Mouse (Mus musculus) lung, embryonic 16.5 days (tissue): ENCODE measurements around the gene Acot8. TPM values are rescaled to one million over a fixed set of nuclear protein-coding genes. Genes with fewer than 3 reads are reported as not detected.

Source experiments
- ATAC-seq: fragments of 200-750 bp; cut with Nextera tagmentation; 2 replicates; pipeline ENCODE4 v1.8.0; 2017; ENCODE audit warnings: low read depth, mild to moderate bottlenecking, moderate library complexity
- H3K27ac ChIP-seq: fragments of 300-500 bp; sonication (generic); 2 replicates; pipeline ENCODE4 v1.5.1; 2014; ENCODE audit warnings: mild to moderate bottlenecking, control low read depth, low read length
- H3K27me3 ChIP-seq: fragments of 300-500 bp; sonication (generic); 2 replicates; pipeline ENCODE4 v1.6.1; 2014; ENCODE audit warnings: low read depth, low read length, mixed read lengths; ENCODE audit not compliant: control insufficient read depth, insufficient read depth
- H3K36me3 ChIP-seq: fragments of 300-500 bp; sonication (generic); 2 replicates; pipeline ENCODE4 v1.6.1; 2014; ENCODE audit warnings: low read length; ENCODE audit not compliant: control insufficient read depth, insufficient read depth
- H3K4me1 ChIP-seq: fragments of 300-500 bp; sonication (generic); replicated peaks from 2 replicates; pipeline ENCODE4 v1.6.1; 2014; ENCODE audit warnings: low read length, mixed read lengths; ENCODE audit not compliant: control insufficient read depth, insufficient read depth
- H3K4me2 ChIP-seq: fragments of 300-500 bp; sonication (generic); 2 replicates; pipeline ENCODE4 v1.6.1; 2014; ENCODE audit warnings: low read depth, low read length, control low read depth
- H3K4me3 ChIP-seq: fragments of 300-500 bp; sonication (generic); 2 replicates; pipeline ENCODE4 v1.5.1; 2014; ENCODE audit warnings: mild to moderate bottlenecking, low read length, control low read depth
- H3K9ac ChIP-seq: fragments of 300-500 bp; sonication (generic); 2 replicates; pipeline ENCODE4 v1.6.1; 2014; ENCODE audit warnings: low read length, control low read depth
- H3K9me3 ChIP-seq: fragments of 300-500 bp; sonication (generic); 2 replicates; pipeline ENCODE4 v1.6.1; 2016; ENCODE audit warnings: low read length; ENCODE audit not compliant: control insufficient read depth
- WGBS: fragments of 180-500 bp; shearing (Covaris S2); extraction: QIAGEN DNeasy Blood & Tissue Kit; methylation state at CpG from one replicate; pipeline ENCODE4 v1.1.7; 2014; 5-methylcytosine and 5-hydroxymethylcytosine counted together
- polyA plus RNA-seq: library from polyadenylated mRNA; unstranded; fragments of >200 nt; fragmentation: Nextera tagmentation; extraction: Ambion mirVana; gene quantifications from 2 replicates; pipeline ENCODE4 v1.2.1, GENCODE M21; 2015

Gene Acot8
- polyA plus RNA-seq: 21.9 and 24.5 TPM in 2 replicates

DNA sequence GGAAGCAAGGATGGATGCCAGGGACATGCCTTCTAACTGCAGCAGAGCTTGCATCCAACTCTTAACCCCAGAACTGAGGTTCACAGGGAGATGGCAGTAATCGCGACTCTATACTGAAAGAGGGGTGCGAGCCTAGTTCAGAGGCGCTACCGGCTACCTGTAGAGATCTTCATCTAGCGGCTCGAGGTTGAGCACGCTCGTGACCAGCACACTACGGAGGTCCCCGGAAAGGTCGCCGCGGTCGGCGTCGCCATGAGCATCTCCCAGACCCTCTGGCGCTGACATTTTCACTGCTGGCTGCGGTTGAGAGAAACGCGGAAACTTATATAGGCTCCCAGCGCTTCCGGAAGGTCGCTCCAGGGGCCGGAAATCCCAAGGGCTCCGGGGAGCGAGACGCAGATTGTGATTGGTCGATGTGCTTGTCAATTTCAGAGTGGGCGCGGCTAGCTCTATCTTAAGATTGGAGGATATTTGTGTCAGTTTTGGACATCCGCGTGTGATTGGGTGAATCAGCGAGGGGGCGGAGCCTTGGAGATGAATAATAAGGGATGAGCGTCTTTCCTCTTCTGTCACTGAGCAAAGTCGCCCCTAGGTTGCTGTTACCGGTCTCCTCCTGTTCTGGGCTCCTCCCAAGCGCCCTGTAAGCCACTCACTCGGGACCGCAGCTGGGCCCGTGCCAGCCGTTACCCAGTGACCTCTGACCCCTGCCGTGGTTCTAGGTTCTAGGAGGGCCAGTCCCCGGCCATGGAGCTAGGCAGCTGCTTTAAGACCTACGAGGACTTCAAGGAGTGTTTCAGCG, at the start of gene Acot8, which contains the start of gene Zswim3:
Gene Acot8, minus strand, starts transcription at position 350 of the 799 bp plus-strand sequence.
Gene Zswim3, plus strand, starts transcription at position 566 of the 799 bp plus-strand sequence.
- WGBS: under 1% methylated on average over 47 of the region's 47 CpGs
- H3K4me3 ChIP-seq: peak within 1 kb of the TSS; percentile 88
- ATAC-seq: peak; percentile 98
- H3K9ac ChIP-seq: peak within 1 kb of the TSS; percentile 86
- H3K4me1 ChIP-seq: peaks cover 12% of the 10 kb centered on the region
- peak within 1 kb of the TSS; percentile 80 for H3K27ac ChIP-seq
- H3K9me3 ChIP-seq: no peaks in the 10 kb centered on the region
- H3K4me2 ChIP-seq: peak within 1 kb of the TSS; percentile 77
- no peaks in the 10 kb centered on the region for H3K27me3 ChIP-seq
- peaks cover 7% of the 10 kb centered on the region for H3K36me3 ChIP-seq

- H3K36me3 ChIP-seq: peaks cover 17% of the 10 kb centered on the region
- H3K9me3 ChIP-seq: 0 out of 2 replicates have a peak, but pooled peaks cover 2% of the 10 kb centered on the region
- no peaks in the 10 kb centered on the region for H3K27me3 ChIP-seq
- H3K27ac ChIP-seq: no peak overlapping the region
- no peak overlapping the region for H3K4me2 ChIP-seq
- 56% methylated on average over 8 of the region's 8 CpGs for WGBS
- no peak overlapping the region for H3K4me3 ChIP-seq
- H3K4me1 ChIP-seq: peaks cover 5% of the 10 kb centered on the region
- H3K9ac ChIP-seq: no peak overlapping the region
- ATAC-seq: no peak
Observed at GRCm38 (mm10) chr2:164850061-164850460, 45.4 kb upstream of the Acot8 start.

- Histone ChIP-seq H3K4me1 (no peaks in the 10 kb centered on the region), H3K36me3 (peaks cover 10% of the 10 kb centered on the region), H3K27me3 (no peaks in the 10 kb centered on the region), H3K4me2 (no peak overlapping the region), H3K9me3 (0 out of 2 replicates have a peak, but pooled peaks cover 2% of the 10 kb centered on the region), H3K27ac (no peak overlapping the region), H3K9ac (no peak overlapping the region), H3K4me3 (no peak overlapping the region)
- ATAC-seq: no peak
- WGBS: 51% methylated on average over 3 of the region's 3 CpGs
Observed at GRCm38 (mm10) chr2:164845782-164846181, 41.1 kb upstream of the Acot8 start.

DNA sequence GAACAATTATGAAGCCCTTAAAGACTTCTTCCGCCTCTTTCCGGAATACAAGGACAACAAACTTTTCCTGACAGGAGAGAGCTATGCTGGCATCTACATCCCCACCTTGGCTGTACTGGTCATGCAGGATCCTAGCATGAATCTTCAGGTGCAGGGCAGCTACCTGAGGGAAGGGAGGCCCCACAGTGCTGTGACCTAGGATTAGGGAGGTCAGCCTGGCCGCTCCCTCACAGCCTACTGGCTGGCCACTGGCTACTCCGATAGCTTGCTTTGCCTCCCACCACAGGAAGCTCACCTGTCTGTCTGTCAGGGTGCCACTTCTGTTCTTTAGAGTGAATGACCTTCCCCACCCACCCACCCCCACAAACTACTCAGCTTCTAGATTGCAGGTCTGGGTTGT, 30.5 kb upstream of the Acot8 start:
- Histone ChIP-seq H3K4me3 (no peak overlapping the region), H3K27me3 (no peaks in the 10 kb centered on the region), H3K27ac (no peak overlapping the region), H3K9ac (no peak overlapping the region), H3K4me2 (peak overlapping the region; percentile 100; the same call in 1 of the 2 replicates), H3K4me1 (peaks cover 18% of the 10 kb centered on the region), H3K9me3 (no peaks in the 10 kb centered on the region), H3K36me3 (peaks cover 21% of the 10 kb centered on the region)
- WGBS: 92% methylated on average over 4 of the region's 4 CpGs
- no peak for ATAC-seq

GRCm38 (mm10) chr2:164834531-164834930, 29.8 kb upstream of the Acot8 start:
- ATAC-seq: no peak
- peaks cover 18% of the 10 kb centered on the region for H3K4me1 ChIP-seq
- no peaks in the 10 kb centered on the region for H3K27me3 ChIP-seq
- H3K9me3 ChIP-seq: no peaks in the 10 kb centered on the region
- 39% methylated on average over 8 of the region's 8 CpGs for WGBS
- peak overlapping the region; percentile 100 for H3K4me2 ChIP-seq
- H3K4me3 ChIP-seq: peak overlapping the region; percentile 81
- H3K9ac ChIP-seq: peak overlapping the region; percentile 85
- no peak overlapping the region for H3K27ac ChIP-seq
- H3K36me3 ChIP-seq: peaks cover 15% of the 10 kb centered on the region

GRCm38 (mm10) chr2:164833314-164833959, 28.8 kb upstream of the Acot8 start, which contains the start of gene Neurl2:
TSS of gene Neurl2 (minus strand) at chr2:164833456.
- Histone ChIP-seq H3K9me3 (no peaks in the 10 kb centered on the region), H3K27me3 (no peaks in the 10 kb centered on the region), H3K4me1 (peaks cover 18% of the 10 kb centered on the region), H3K27ac (peak within 1 kb of the TSS; percentile 92), H3K36me3 (peaks cover 8% of the 10 kb centered on the region), H3K9ac (peak within 1 kb of the TSS; percentile 85), H3K4me3 (peak within 1 kb of the TSS; percentile 81), H3K4me2 (peak within 1 kb of the TSS; percentile 100)
- under 1% methylated on average over 31 of the region's 31 CpGs for WGBS
- peak; percentile 79 for ATAC-seq

DNA sequence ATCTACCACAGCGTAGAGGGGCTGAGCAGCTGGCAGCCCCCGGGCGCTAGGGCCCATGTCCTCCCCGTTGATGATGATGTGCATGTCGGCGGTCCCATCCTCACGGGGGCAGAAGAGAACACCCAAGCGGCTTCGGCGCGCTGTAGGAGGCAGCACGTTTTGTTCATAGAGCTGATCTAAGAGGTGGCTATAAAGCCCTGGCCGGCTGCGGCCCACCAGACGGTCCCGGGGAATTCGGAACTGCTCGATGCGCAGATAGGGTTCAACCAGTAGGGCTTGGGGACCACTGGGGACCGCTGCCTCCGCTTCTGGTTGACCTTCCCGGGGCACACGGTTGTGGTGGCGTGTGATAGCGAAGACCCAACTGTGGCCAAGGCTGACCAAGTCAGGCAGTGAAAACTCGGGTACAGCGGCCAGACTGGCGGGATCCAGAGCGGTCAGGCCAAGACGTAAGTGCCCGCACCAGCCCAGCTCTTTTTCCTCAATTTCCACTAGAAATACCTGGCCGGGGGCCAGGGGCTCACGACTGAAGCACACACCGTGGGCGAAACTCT, 28.1 kb upstream of the Acot8 start, which contains the start of gene Ctsa:
Gene Ctsa, plus strand, starts transcription at position 126 of the 554 bp plus-strand sequence.
- peak within 1 kb of the TSS; percentile 92 for H3K27ac ChIP-seq
- peaks cover 3% of the 10 kb centered on the region; the same call in 1 of the 2 replicates for H3K36me3 ChIP-seq
- peak within 1 kb of the TSS; percentile 85 for H3K9ac ChIP-seq
- under 1% methylated on average over 35 of the region's 35 CpGs for WGBS
- peak within 1 kb of the TSS; percentile 100 for H3K4me2 ChIP-seq
- no peaks in the 10 kb centered on the region for H3K9me3 ChIP-seq
- H3K4me1 ChIP-seq: peaks cover 18% of the 10 kb centered on the region
- ATAC-seq: peak; percentile 81
- H3K4me3 ChIP-seq: peak within 1 kb of the TSS; percentile 81
- H3K27me3 ChIP-seq: no peaks in the 10 kb centered on the region

DNA sequence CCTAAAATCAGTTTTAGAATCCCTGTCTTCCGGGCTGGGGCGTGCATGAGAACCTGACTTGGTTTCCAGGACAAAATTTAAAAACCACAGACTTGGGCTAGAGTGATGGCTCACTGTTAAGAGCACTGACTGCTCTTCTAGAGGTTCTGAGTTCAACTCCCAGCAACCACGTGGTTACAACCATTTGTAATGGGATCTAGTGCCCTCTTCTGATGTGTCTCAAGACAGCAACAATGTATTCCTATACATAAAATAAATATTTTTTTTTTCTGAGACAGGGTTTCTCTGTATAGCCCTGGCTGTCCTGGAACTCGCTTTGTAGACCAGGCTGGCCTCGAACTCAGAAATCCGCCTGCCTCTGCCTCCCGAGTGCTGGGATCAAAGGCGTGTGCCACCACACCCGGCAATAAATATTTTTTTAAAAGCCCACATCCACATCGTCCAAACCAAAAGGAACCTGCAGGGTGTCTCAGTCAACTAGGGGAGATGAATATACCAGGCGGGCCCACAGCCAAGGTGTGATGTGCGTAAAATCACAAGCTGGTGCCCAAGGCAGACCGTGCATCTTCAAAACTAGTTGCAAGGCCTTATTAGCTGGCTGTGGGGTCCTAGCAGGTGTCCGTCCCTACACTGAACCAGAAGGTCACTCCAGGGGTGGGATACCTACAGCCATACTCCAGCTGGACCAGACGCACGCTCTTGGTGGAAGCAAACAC, 27.5 kb upstream of the Acot8 start:
- Histone ChIP-seq H3K36me3 (peaks cover 6% of the 10 kb centered on the region), H3K27ac (peak overlapping the region; percentile 92), H3K4me2 (peak overlapping the region; percentile 100), H3K4me1 (peaks cover 18% of the 10 kb centered on the region), H3K4me3 (peak overlapping the region; percentile 81), H3K27me3 (no peaks in the 10 kb centered on the region), H3K9ac (peak overlapping the region; percentile 85), H3K9me3 (no peaks in the 10 kb centered on the region)
- no peak for ATAC-seq
- WGBS: 55% methylated on average over 16 of the region's 16 CpGs
